Mouse (Mus musculus) forebrain, postnatal 0 days (tissue): Measurements from ENCODE around the gene Igf1r. TPM values are rescaled to one million over a fixed set of nuclear protein-coding genes. Genes with fewer than 3 reads are reported as not detected.
A peak's percentile ranks its signal among the peaks of the same experiment; 100 is the strongest.

Experiments used
- ATAC-seq: fragments of 200-750 bp; cut with Nextera tagmentation; 2 replicates; pipeline ENCODE4 v1.8.0; 2017; ENCODE audit warnings: mild to moderate bottlenecking, moderate library complexity
- DNase-seq: peaks from one replicate; pipeline ENCODE4 v3.0.0-alpha.2; 2015
- H3K27ac ChIP-seq: fragments of 300-500 bp; sonication (generic); 2 replicates; pipeline ENCODE4 v1.5.1; 2014; ENCODE audit warnings: low read depth, mild to moderate bottlenecking, antibody characterized with exemption, low read length, moderate library complexity, mixed read lengths
- H3K27me3 ChIP-seq: fragments of 300-500 bp; sonication (generic); 2 replicates; pipeline ENCODE4 v1.6.1; 2014; ENCODE audit warnings: mild to moderate bottlenecking, low read length, mixed read lengths; ENCODE audit not compliant: insufficient read depth
- H3K36me3 ChIP-seq: fragments of 300-500 bp; sonication (generic); 2 replicates; pipeline ENCODE4 v1.6.1; 2014; ENCODE audit warnings: mild to moderate bottlenecking, moderate library complexity; ENCODE audit not compliant: insufficient read depth
- H3K4me1 ChIP-seq: fragments of 300-500 bp; sonication (generic); 2 replicates; pipeline ENCODE4 v1.6.1; 2014; ENCODE audit warnings: antibody characterized with exemption; ENCODE audit not compliant: insufficient read depth
- H3K4me2 ChIP-seq: fragments of 300-500 bp; sonication (generic); 2 replicates; pipeline ENCODE4 v1.6.1; 2014; ENCODE audit warnings: low read depth, mild to moderate bottlenecking, moderate library complexity
- H3K4me3 ChIP-seq: fragments of 300-500 bp; sonication (generic); 2 replicates; pipeline ENCODE4 v1.5.1; 2014; ENCODE audit warnings: low read depth, low read length, mixed read lengths
- H3K9ac ChIP-seq: fragments of 300-500 bp; sonication (generic); 2 replicates; pipeline ENCODE4 v1.6.1; 2014; ENCODE audit warnings: mild to moderate bottlenecking
- H3K9me3 ChIP-seq: fragments of 300-500 bp; sonication (generic); 2 replicates; pipeline ENCODE4 v1.6.1; 2016; ENCODE audit warnings: low read length
- CTCF ChIP-seq: sonication (generic); IDR thresholded peaks from 2 replicates; pipeline ENCODE4 v1.5.1; 2016; ENCODE audit warnings: antibody characterized with exemption, control low read depth, low read depth
- WGBS: fragments of 180-500 bp; shearing (Covaris S2); extraction: QIAGEN DNeasy Blood & Tissue Kit; methylation state at CpG from one replicate; pipeline ENCODE4 v1.1.7; 2014; 5-methylcytosine and 5-hydroxymethylcytosine counted together
- polyA plus RNA-seq: library from polyadenylated mRNA; unstranded; fragments of >200 nt; fragmentation: Nextera tagmentation; extraction: Ambion mirVana; gene quantifications from 2 replicates; pipeline ENCODE4 v1.2.1, GENCODE M21; 2015
- total RNA-seq: library from RNA; depleted of rRNA; stranded (reverse); fragments of >200 nt; gene quantifications from 2 replicates; pipeline ENCODE4 v1.2.3, GENCODE M21; 2014

Gene Igf1r
- total and polyA plus RNA-seq, 2 experiments from 2014 or later, result 12.8 to 37.8 TPM

- H3K4me3 ChIP-seq, result no peak overlapping the region
- no peak overlapping the region for H3K9ac ChIP-seq
- H3K9me3 ChIP-seq, result no peaks in the 10 kb centered on the region
- 0 out of 2 replicates have a peak, but pooled peaks cover 5% of the 10 kb centered on the region for H3K4me1 ChIP-seq
- H3K27me3 ChIP-seq, result no peaks in the 10 kb centered on the region
- no peaks in the 10 kb centered on the region for H3K36me3 ChIP-seq
- no peak for ATAC-seq
- no peak overlapping the region for H3K4me2 ChIP-seq
- no peak for DNase-seq
- no peak overlapping the region for H3K27ac ChIP-seq
- TF ChIP-seq CTCF, result no peak
- WGBS, result 83% methylated on average over 3 of the region's 3 CpGs
Observed at GRCm38 (mm10) chr7:68057010-68057409, 104.4 kb downstream of the Igf1r start.

GRCm38 (mm10) chr7:68059690-68060089 lies 107.1 kb downstream of the Igf1r start:
- Histone ChIP-seq H3K4me3 (no peak overlapping the region), H3K27ac (no peak overlapping the region), H3K9ac (no peak overlapping the region), H3K4me2 (no peak overlapping the region), H3K4me1 (peaks cover 3% of the 10 kb centered on the region; the same call in 1 of the 2 replicates), H3K36me3 (no peaks in the 10 kb centered on the region), H3K9me3 (no peaks in the 10 kb centered on the region), H3K27me3 (no peaks in the 10 kb centered on the region)
- TF ChIP-seq CTCF, result no peak
- 84% methylated on average over 6 of the region's 6 CpGs for WGBS
- DNase-seq (no peak), ATAC-seq (no peak)

GRCm38 (mm10) chr7:68061434-68061833 lies 108.8 kb downstream of the Igf1r start:
- 60% methylated on average over 9 of the region's 9 CpGs for WGBS
- H3K9ac ChIP-seq, result no peak overlapping the region
- peaks cover 4% of the 10 kb centered on the region; the same call in 1 of the 2 replicates for H3K4me1 ChIP-seq
- no peak overlapping the region for H3K4me2 ChIP-seq
- no peak for DNase-seq
- no peaks in the 10 kb centered on the region for H3K27me3 ChIP-seq
- H3K27ac ChIP-seq, result no peak overlapping the region
- H3K36me3 ChIP-seq, result no peaks in the 10 kb centered on the region
- no peak for TF ChIP-seq CTCF
- ATAC-seq, result no peak; the same call in 1 of the 2 replicates
- no peaks in the 10 kb centered on the region for H3K9me3 ChIP-seq
- H3K4me3 ChIP-seq, result no peak overlapping the region

DNA sequence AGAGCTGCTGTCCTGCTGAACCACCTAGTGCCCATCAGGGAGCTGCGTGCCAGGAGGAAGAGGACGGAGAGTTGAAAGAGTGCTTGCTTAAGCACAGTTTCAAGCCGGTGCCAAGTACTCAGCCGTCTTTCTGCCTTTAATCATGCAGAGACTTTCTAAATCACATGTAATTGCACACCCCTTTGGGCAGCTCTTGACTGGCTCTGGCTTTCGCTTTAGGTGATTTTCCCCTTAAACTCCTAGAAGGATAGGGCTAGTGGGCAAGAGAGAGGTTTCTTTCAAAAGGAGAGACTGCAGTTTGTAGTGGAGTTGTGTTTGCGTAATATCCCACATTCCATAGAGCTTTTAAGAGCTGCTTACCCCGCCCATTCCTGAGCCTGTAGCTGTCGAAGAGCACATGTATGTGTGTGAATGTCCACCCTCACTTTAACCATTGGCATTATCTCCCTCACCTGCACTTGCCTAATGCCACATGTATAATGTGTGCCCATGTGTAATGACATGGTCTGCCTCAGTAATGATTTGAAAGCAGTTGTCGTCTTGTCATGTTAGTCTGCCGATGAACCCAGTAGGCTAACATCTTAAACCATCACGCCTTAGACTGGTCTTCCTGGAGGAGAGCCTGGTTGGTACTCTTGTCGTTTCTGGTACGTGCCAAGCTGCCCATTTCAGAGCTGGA lies 109.7 kb downstream of the Igf1r start:
- DNase-seq, result no peak
- TF ChIP-seq CTCF, result no peak
- no peak overlapping the region for H3K4me3 ChIP-seq
- H3K9ac ChIP-seq, result no peak overlapping the region
- peaks cover 4% of the 10 kb centered on the region; the same call in 1 of the 2 replicates for H3K4me1 ChIP-seq
- H3K27me3 ChIP-seq, result no peaks in the 10 kb centered on the region
- H3K4me2 ChIP-seq, result no peak overlapping the region
- H3K27ac ChIP-seq, result no peak overlapping the region
- H3K36me3 ChIP-seq, result no peaks in the 10 kb centered on the region
- no peak for ATAC-seq
- no peaks in the 10 kb centered on the region for H3K9me3 ChIP-seq
- 54% methylated on average over 13 of the region's 13 CpGs for WGBS

DNA sequence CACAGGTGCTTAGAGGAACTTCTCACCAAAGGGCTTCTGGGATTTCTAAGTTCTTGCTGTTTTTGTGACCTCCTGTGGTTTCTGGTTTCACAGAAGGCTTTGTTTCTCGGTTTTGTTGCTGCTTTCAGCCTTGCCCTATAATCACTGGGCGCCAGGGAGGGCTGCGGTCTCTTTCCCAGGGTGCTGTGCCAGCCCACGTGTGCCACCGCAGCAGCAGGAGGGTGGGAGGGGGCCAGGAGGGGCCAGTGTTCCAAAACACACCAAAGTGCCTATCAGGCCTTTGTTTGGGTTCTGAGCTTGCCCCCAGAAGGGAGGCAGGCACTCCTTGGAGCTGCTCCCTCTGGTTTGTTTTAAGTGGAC lies 110.2 kb downstream of the Igf1r start:
- no peaks in the 10 kb centered on the region for H3K27me3 ChIP-seq
- no peak for TF ChIP-seq CTCF
- ATAC-seq (0 out of 2 replicates have a peak, but pooled peaks have one; percentile 34), DNase-seq (no peak)
- H3K4me2 ChIP-seq, result no peak overlapping the region
- H3K9ac ChIP-seq, result no peak overlapping the region
- H3K9me3 ChIP-seq, result no peaks in the 10 kb centered on the region
- H3K4me3 ChIP-seq, result no peak overlapping the region
- H3K27ac ChIP-seq, result no peak overlapping the region
- H3K36me3 ChIP-seq, result no peaks in the 10 kb centered on the region
- peaks cover 4% of the 10 kb centered on the region; the same call in 1 of the 2 replicates for H3K4me1 ChIP-seq
- 16% methylated on average over 5 of the region's 5 CpGs for WGBS

DNA sequence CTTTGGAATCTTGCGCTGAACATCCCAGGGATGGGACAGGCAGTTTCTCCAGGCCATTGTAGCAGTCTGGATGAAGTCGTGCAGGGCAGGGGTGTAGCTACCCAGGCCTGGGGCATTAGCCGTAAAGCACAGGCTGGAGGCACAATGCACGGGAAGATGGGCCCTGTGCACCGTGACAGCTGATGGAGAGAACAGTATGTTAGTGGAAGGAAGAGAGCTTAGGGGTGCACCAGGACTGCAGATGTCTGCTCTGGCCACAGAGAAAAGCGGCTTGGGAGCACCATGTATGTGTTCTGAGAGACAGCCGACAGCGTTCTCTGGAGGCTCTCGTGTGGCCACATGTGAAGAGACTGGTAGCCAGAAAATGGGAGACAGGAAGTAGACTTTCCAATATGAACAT lies 111.1 kb downstream of the Igf1r start:
- H3K36me3 ChIP-seq, result no peaks in the 10 kb centered on the region
- 85% methylated on average over 9 of the region's 9 CpGs for WGBS

DNA sequence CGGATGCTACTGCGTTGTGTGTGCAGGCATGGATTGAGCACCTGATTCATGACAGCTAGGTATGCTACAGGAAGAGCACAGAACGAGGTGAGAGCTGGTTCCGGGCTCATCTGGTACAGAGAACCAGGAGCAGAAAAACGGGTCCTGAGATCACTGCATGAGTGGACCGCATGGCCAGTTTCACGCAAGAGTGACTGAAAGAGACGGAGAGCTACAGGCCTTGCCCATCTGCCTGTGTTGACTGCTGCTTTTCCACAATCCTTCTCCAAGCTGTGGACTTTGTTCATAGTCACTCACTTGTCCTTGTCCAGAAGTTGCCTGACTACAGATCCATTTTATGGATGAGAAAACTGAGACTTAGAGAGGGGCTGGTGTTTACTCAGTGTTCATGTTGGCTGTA lies 111.5 kb downstream of the Igf1r start:
- no peak for TF ChIP-seq CTCF
- DNase-seq (no peak), ATAC-seq (no peak)
- no peak overlapping the region for H3K9ac ChIP-seq
- peaks cover 4% of the 10 kb centered on the region; the same call in 1 of the 2 replicates for H3K4me1 ChIP-seq
- no peak overlapping the region for H3K4me3 ChIP-seq
- H3K27ac ChIP-seq, result no peak overlapping the region
- no peak overlapping the region for H3K4me2 ChIP-seq
- H3K9me3 ChIP-seq, result no peaks in the 10 kb centered on the region
- no peaks in the 10 kb centered on the region for H3K36me3 ChIP-seq
- WGBS, result 96% methylated on average over 8 of the region's 8 CpGs
- H3K27me3 ChIP-seq, result no peaks in the 10 kb centered on the region

More for the DNA sequence above, 111.1 kb downstream of the Igf1r start:
- no peak overlapping the region for H3K4me2 ChIP-seq
- no peak overlapping the region for H3K4me3 ChIP-seq
- DNase-seq, result no peak
- no peaks in the 10 kb centered on the region for H3K27me3 ChIP-seq
- no peaks in the 10 kb centered on the region for H3K9me3 ChIP-seq
- H3K27ac ChIP-seq, result no peak overlapping the region
- no peak for ATAC-seq
- H3K4me1 ChIP-seq, result peaks cover 4% of the 10 kb centered on the region; the same call in 1 of the 2 replicates
- TF ChIP-seq CTCF, result no peak
- H3K9ac ChIP-seq, result no peak overlapping the region
